Mouse (Mus musculus): ENCODE data around the gene Cdk11b.
A peak's percentile ranks its signal among the peaks of the same experiment; 100 is the strongest.
"Not testable (repeated sequence)": the region's sequence is repeated elsewhere in the genome, so short reads cannot be mapped to it uniquely, and the experiment has no call there.

Cdk11b gene

GRCm38 (mm10) chr4:155606825-155607224 is 17.8 kb upstream of the Cdk11b start:
- no peak for DNase-seq

- no peak for DNase-seq
Observed at GRCm38 (mm10) chr4:155611860-155612259, 12.8 kb upstream of the Cdk11b start.

DNA sequence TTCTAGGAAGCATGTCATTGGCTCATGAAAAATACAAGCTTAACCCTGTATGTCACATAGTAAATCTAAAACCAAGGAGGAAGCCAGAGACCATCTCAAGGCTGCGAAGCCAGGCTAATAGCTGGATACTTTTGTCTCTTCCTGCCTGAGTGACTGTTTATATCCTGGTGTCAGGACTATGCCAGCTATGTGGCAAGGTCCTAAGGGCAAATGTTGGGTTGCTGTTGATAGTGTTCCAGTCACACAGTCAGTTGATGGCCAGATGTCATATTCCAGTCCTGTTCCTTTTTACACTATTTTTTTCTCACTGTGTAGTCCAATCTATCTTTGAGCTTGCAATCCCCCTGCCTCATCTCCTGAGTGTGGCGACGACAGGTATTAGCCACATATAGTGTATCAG is 11.4 kb upstream of the Cdk11b start:
- no peak for DNase-seq

DNA sequence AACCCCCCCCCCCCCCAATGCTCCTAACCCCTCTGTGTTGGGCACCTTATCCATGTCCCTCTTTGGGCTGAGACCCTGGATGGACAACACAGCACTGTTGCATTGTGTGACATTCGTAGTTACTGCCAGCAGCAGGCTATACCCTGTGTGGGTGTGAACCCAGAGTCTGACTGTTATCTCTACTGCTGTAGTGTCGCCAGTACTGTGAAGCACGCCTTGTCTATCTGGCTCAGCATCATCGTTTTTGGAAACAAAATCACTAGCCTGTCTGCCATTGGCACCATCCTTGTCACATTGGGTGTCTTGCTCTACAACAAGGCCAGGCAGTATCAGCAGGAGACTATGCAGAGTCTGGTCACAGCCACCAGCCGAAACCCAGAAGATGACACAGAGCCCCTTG is 6.3 kb upstream of the Cdk11b start:
- no peak for DNase-seq

GRCm38 (mm10) chr4:155630267-155630666 is 5.6 kb downstream of the Cdk11b start:
- DNase-seq = no peak

DNA sequence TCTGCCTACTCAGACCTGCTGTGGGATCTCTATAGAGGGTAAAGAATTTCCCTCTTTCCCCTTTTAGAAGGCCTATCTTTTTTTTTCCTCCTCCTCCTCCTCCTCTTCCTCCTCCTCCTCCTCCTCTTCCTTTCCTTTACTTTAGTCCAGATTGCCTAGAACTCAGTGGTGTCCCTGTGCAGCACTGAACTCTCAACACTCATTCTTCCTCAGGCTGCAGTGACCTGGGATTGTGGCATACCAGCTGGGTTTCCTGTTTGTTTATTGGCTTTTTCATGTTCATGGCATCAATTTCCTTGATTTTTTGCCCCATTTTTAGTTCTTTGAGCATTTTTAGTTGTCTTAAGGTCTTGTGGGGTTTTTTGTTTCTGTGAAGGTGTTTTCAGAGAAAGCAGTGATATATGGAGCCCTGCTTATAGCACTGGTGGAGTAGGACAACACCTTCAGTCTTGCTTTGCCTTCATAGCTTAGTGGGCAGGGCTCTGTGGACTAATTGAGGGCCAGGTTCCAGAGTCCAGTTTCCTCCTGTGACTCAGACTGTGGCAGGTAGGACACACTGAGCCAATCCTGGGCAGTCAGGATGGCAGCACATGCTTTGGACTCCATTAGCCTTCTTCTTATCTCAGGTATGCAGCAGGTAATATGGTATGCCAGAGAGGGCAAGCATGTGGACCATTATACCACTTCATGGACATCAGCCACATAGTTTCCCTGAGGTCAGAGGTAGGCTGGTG is 11.3 kb downstream of the Cdk11b start:
- no peak for DNase-seq

- DNase-seq = no peak
Observed at GRCm38 (mm10) chr4:155643531-155643930, 18.9 kb downstream of the Cdk11b start.

- not testable (repeated sequence) for DNase-seq
Observed at GRCm38 (mm10) chr4:155645308-155645707, 20.7 kb downstream of the Cdk11b start, which contains the start of gene Gm10563. TSS of gene Gm10563 (minus strand) at chr4:155645408.

DNA sequence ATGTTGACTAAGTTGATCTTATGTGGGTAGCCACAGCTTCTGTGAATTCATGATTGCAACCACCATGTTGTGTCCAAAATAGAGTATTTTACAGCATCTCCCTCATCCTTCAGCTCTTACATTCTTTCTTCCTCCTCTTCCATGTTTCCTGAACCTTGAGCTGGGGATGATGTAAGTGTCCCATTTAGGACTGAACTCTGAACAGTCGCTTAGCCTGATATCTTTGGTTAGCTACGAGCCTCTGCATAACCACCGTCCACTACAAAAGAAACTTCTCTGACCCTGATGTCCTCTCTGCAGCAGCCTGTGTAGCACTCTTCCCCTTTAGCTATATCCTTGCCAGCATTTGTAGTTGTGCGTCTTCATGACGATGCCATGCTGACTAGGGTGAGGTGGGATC is 21.1 kb downstream of the Cdk11b start:
- no peak for DNase-seq

DNA sequence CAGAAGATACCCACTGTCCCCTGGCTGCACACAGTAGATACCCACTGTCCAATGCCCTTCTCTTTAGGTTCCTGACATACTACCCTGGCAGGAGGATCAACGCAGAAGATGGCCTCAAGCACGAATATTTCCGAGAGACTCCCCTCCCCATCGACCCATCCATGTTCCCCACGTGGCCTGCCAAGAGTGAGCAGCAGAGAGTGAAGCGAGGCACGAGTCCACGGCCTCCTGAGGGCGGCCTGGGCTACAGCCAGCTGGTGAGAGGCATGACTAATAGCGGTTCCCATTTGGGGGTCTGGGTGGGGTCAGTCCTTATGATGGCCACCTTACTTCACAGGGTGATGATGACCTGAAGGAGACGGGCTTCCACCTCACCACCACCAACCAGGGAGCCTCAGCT is 24.7 kb downstream of the Cdk11b start:
- no peak for DNase-seq

- no peak for DNase-seq
Observed at GRCm38 (mm10) chr4:155651553-155652269, 27.1 kb downstream of the Cdk11b start.

- no peak for DNase-seq
Observed at GRCm38 (mm10) chr4:155652283-155653085, 27.8 kb downstream of the Cdk11b start.

DNA sequence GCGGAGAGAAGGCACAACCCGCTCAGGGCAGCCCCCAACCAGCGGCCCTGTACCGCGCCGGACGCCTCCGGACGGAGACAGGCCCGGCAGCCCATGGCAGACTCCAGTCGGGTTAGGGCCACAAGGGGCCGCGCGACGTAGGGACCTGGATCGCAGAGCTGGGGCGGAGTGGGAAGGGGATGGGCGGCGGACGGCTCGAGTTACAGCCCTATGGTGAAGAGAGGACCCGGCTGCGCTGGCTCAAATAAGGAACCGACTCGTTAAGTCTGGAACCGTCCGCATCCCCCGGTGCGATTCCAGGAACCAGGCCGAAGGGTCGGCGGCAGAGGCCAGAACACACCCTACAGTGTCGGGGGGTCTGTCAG is 28.4 kb downstream of the Cdk11b start, which contains the start of gene Mmp23:
Gene Mmp23, minus strand, starts transcription at position 299 of the 365 bp plus-strand sequence.
- DNase-seq = peak in 1 of 2 experiments; percentile 30

- peak; percentile 32 to 33 for DNase-seq
Observed at GRCm38 (mm10) chr4:155653451-155654182, 29.0 kb downstream of the Cdk11b start.

- peak; percentile 41 to 46 for DNase-seq
Observed at GRCm38 (mm10) chr4:155654183-155654455, 29.5 kb downstream of the Cdk11b start.

GRCm38 (mm10) chr4:155654456-155655298 is 30.0 kb downstream of the Cdk11b start:
- peak; percentile 59 to 63 for DNase-seq

GRCm38 (mm10) chr4:155656214-155656751 is 31.6 kb downstream of the Cdk11b start:
- no peak for DNase-seq

GRCm38 (mm10) chr4:155658961-155659360 is 34.3 kb downstream of the Cdk11b start:
- DNase-seq = no peak

DNA sequence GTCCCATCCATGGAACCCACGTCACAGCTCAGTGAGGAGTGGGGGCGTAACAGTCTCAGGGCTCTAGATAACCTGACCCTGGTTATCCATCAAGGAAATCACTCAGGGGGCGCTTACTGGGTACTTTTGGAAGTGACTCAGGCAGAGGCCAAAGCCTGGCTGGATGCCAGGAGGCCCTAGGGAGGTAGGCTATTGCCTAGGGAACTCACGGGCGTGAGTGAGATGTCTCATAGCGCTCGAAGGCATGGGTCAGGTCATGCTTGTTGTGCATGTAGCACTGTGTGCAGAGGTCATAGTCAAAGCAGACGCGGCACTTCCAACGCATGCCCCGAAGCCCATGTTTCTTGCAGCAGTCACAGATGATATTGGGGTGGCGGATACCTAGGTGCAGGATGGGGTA is 36.0 kb downstream of the Cdk11b start:
- DNase-seq = no peak

GRCm38 (mm10) chr4:155666903-155667302 is 42.2 kb downstream of the Cdk11b start:
- no peak for DNase-seq

All from B cell, adult 2 months (primary cell).